Mouse (Mus musculus): ENCODE measurements around the gene Lsamp. TPM values are rescaled to one million over a fixed set of nuclear protein-coding genes. Genes with fewer than 3 reads are reported as not detected.

The Lsamp gene
- polyA plus RNA-seq, 1 experiment from 2014 or later: 168 TPM

DNA sequence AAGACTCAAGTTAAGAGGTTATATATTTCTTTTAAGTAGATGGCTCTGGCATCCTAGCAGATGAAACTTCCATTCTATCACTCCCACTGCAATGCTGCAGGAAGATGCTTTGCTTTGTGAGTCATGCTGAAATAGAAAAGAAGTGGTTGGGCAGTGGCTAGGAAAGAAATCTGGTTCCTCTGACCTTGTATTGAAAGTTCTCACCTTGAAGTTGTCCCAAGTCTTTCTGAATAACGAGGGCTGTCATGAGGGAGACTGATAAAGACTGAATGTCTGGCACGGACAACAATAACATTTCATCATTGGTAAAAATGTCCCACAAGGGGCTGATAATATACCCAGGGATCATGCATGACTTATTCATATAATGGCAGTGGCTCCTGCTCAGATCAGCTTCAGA, 1483.2 kb downstream of the Lsamp start:
- no peaks in the 10 kb centered on the region for H3K4me1 ChIP-seq (ENCODE audit: control insufficient read depth, insufficient read depth, low read length)
- no peak overlapping the region for H3K4me3 ChIP-seq (ENCODE audit: low read depth, low read length)
- no peaks in the 10 kb centered on the region for H3K27me3 ChIP-seq (ENCODE audit: control insufficient read depth, insufficient read depth, low read length)
- H3K27ac ChIP-seq (ENCODE audit: low read depth, low read length): no peak overlapping the region
- no peak overlapping the region for H3K4me2 ChIP-seq (ENCODE audit: low read depth, low read length)
- WGBS: 58% methylated on average over 2 of the region's 2 CpGs
- no peak overlapping the region for H3K9ac ChIP-seq (replicated peaks; ENCODE audit: low read depth, low read length)
- H3K36me3 ChIP-seq (ENCODE audit: control insufficient read depth, insufficient read depth, low read length): no peaks in the 10 kb centered on the region
- ATAC-seq (ENCODE audit: low read depth): no peak
- no peaks in the 10 kb centered on the region for H3K9me3 ChIP-seq (ENCODE audit: control insufficient read depth, low read length)

GRCm38 (mm10) chr16:41478694-41479093, 1494.5 kb downstream of the Lsamp start:
- WGBS: 78% methylated on average over 5 of the region's 5 CpGs
- ATAC-seq (ENCODE audit: low read depth): no peak

DNA sequence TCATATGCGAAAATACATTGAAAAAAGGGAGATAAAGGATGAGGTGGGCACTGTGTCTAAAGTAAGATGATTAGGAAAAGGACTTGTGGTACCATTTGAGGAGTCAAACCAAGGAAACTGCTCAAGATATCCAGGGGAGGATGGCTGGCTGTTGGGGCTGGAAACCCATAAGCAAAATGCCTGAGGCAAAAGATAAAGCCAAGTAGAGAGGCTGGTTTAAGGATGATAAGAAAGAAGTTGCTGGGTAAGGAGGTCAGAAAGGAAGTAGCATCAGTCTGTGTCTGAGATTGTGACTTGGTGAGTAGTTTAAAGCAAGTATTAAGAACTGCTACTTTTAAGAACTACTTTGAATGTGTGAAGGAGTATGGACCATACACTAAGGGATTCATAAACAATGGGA, 1497.7 kb downstream of the Lsamp start:
- ATAC-seq (ENCODE audit: low read depth): no peak
- Histone ChIP-seq H3K27ac (ENCODE audit: low read depth, low read length) (no peak overlapping the region), H3K4me3 (ENCODE audit: low read depth, low read length) (no peak overlapping the region), H3K4me2 (ENCODE audit: low read depth, low read length) (no peak overlapping the region), H3K9me3 (ENCODE audit: control insufficient read depth, low read length) (no peaks in the 10 kb centered on the region), H3K27me3 (ENCODE audit: control insufficient read depth, insufficient read depth, low read length) (no peaks in the 10 kb centered on the region), H3K9ac (replicated peaks; ENCODE audit: low read depth, low read length) (no peak overlapping the region), H3K4me1 (ENCODE audit: control insufficient read depth, insufficient read depth, low read length) (no peaks in the 10 kb centered on the region), H3K36me3 (ENCODE audit: control insufficient read depth, insufficient read depth, low read length) (no peaks in the 10 kb centered on the region)
- 73% methylated on average over 1 of the region's 1 CpGs for WGBS

More at GRCm38 (mm10) chr16:41478694-41479093, 1494.5 kb downstream of the Lsamp start:
- H3K36me3 ChIP-seq (ENCODE audit: control insufficient read depth, insufficient read depth, low read length): no peaks in the 10 kb centered on the region
- H3K9me3 ChIP-seq (ENCODE audit: control insufficient read depth, low read length): no peaks in the 10 kb centered on the region
- no peaks in the 10 kb centered on the region for H3K4me1 ChIP-seq (ENCODE audit: control insufficient read depth, insufficient read depth, low read length)
- no peaks in the 10 kb centered on the region for H3K27me3 ChIP-seq (ENCODE audit: control insufficient read depth, insufficient read depth, low read length)
- H3K9ac ChIP-seq (replicated peaks; ENCODE audit: low read depth, low read length): no peak overlapping the region
- no peak overlapping the region for H3K27ac ChIP-seq (ENCODE audit: low read depth, low read length)
- H3K4me2 ChIP-seq (ENCODE audit: low read depth, low read length): no peak overlapping the region
- H3K4me3 ChIP-seq (ENCODE audit: low read depth, low read length): no peak overlapping the region

GRCm38 (mm10) chr16:41510915-41511552, 1526.9 kb downstream of the Lsamp start:
- Histone ChIP-seq H3K4me3 (ENCODE audit: low read depth, low read length) (no peak overlapping the region), H3K4me1 (ENCODE audit: control insufficient read depth, insufficient read depth, low read length) (0 out of 2 replicates have a peak, but pooled peaks cover 8% of the 10 kb centered on the region), H3K9me3 (ENCODE audit: control insufficient read depth, low read length) (no peaks in the 10 kb centered on the region), H3K27me3 (ENCODE audit: control insufficient read depth, insufficient read depth, low read length) (no peaks in the 10 kb centered on the region), H3K9ac (replicated peaks; ENCODE audit: low read depth, low read length) (no peak overlapping the region), H3K4me2 (ENCODE audit: low read depth, low read length) (no peak overlapping the region), H3K27ac (ENCODE audit: low read depth, low read length) (no peak overlapping the region), H3K36me3 (ENCODE audit: control insufficient read depth, insufficient read depth, low read length) (no peaks in the 10 kb centered on the region)
- 27% methylated on average over 6 of the region's 6 CpGs for WGBS
- ATAC-seq (ENCODE audit: low read depth): peak; percentile 58; the same call in 1 of the 2 replicates

DNA sequence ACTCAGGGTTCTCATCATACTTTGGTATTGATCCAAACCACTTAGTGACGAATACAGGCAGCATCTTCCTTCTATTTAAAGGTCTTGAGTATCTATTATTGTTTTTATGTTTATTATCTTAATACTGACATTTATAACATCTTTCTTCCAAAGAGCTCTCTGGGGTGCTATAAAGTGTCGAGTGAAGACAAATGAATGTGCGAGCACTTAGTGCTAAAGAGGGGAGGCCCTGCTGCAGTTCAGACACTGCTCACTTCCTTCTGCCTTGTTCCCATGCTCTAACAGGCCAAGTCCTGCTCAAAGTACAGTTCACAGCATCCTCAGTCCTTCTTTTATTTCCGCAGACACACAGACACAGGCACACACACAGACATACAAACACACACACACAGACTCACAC, 1537.4 kb downstream of the Lsamp start:
- no peak overlapping the region for H3K4me2 ChIP-seq (ENCODE audit: low read depth, low read length)
- no peaks in the 10 kb centered on the region for H3K36me3 ChIP-seq (ENCODE audit: control insufficient read depth, insufficient read depth, low read length)
- no peak overlapping the region for H3K27ac ChIP-seq (ENCODE audit: low read depth, low read length)
- H3K4me1 ChIP-seq (ENCODE audit: control insufficient read depth, insufficient read depth, low read length): peaks cover 9% of the 10 kb centered on the region
- 23% methylated on average over 4 of the region's 4 CpGs for WGBS
- no peak overlapping the region for H3K9ac ChIP-seq (replicated peaks; ENCODE audit: low read depth, low read length)
- H3K27me3 ChIP-seq (ENCODE audit: control insufficient read depth, insufficient read depth, low read length): no peaks in the 10 kb centered on the region
- H3K4me3 ChIP-seq (ENCODE audit: low read depth, low read length): no peak overlapping the region
- no peaks in the 10 kb centered on the region for H3K9me3 ChIP-seq (ENCODE audit: control insufficient read depth, low read length)
- ATAC-seq (ENCODE audit: low read depth): peak; percentile 72; the same call in 1 of the 2 replicates

- WGBS: 63% methylated on average over 10 of the region's 10 CpGs
- Histone ChIP-seq H3K9ac (replicated peaks; ENCODE audit: low read depth, low read length) (no peak overlapping the region), H3K27ac (ENCODE audit: low read depth, low read length) (no peak overlapping the region), H3K36me3 (ENCODE audit: control insufficient read depth, insufficient read depth, low read length) (no peaks in the 10 kb centered on the region), H3K4me1 (ENCODE audit: control insufficient read depth, insufficient read depth, low read length) (peaks cover 9% of the 10 kb centered on the region), H3K4me3 (ENCODE audit: low read depth, low read length) (no peak overlapping the region), H3K9me3 (ENCODE audit: control insufficient read depth, low read length) (no peaks in the 10 kb centered on the region), H3K27me3 (ENCODE audit: control insufficient read depth, insufficient read depth, low read length) (no peaks in the 10 kb centered on the region), H3K4me2 (ENCODE audit: low read depth, low read length) (no peak overlapping the region)
- ATAC-seq (ENCODE audit: low read depth): no peak
Measured at GRCm38 (mm10) chr16:41524266-41524665, 1540.1 kb downstream of the Lsamp start.

- peak overlapping the region; percentile 59 for H3K9ac ChIP-seq (replicated peaks; ENCODE audit: low read depth, low read length)
- ATAC-seq (ENCODE audit: low read depth): peak; percentile 94
- H3K4me3 ChIP-seq (ENCODE audit: low read depth, low read length): peak overlapping the region; percentile 61
- H3K36me3 ChIP-seq (ENCODE audit: control insufficient read depth, insufficient read depth, low read length): no peaks in the 10 kb centered on the region
- no peaks in the 10 kb centered on the region for H3K9me3 ChIP-seq (ENCODE audit: control insufficient read depth, low read length)
- peak overlapping the region; percentile 84 for H3K4me2 ChIP-seq (ENCODE audit: low read depth, low read length)
- H3K27ac ChIP-seq (ENCODE audit: low read depth, low read length): peak overlapping the region; percentile 73
- WGBS: under 1% methylated on average over 38 of the region's 38 CpGs
- H3K4me1 ChIP-seq (ENCODE audit: control insufficient read depth, insufficient read depth, low read length): peaks cover 11% of the 10 kb centered on the region
- H3K27me3 ChIP-seq (ENCODE audit: control insufficient read depth, insufficient read depth, low read length): no peaks in the 10 kb centered on the region
Measured at GRCm38 (mm10) chr16:41532661-41533551, 1548.7 kb downstream of the Lsamp start.

DNA sequence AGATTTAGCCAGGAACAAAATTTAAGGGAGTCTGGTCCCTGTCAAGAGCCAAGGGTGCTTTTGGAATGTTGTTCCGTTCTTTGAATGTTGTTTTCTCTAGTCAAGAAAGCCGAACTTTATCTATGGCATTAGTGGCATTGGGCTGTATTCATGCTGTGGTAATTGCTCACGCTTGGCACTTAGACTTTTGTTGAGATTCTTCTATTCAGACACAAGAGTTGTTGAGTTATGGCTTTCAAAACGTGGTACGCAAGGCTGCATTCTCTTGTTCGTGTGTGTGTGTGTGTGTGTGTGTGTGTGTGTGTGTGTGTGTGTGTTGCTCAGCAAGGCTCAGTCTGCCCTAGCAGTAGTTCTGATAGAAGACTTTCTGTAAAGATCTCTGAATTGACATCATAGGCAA, 1549.5 kb downstream of the Lsamp start:
- Histone ChIP-seq H3K4me3 (ENCODE audit: low read depth, low read length) (peak overlapping the region; percentile 61), H3K9ac (replicated peaks; ENCODE audit: low read depth, low read length) (no peak overlapping the region; the same call in 1 of the 2 replicates), H3K27ac (ENCODE audit: low read depth, low read length) (peak overlapping the region; percentile 73; the same call in 1 of the 2 replicates), H3K36me3 (ENCODE audit: control insufficient read depth, insufficient read depth, low read length) (no peaks in the 10 kb centered on the region), H3K9me3 (ENCODE audit: control insufficient read depth, low read length) (no peaks in the 10 kb centered on the region), H3K4me1 (ENCODE audit: control insufficient read depth, insufficient read depth, low read length) (peaks cover 11% of the 10 kb centered on the region), H3K27me3 (ENCODE audit: control insufficient read depth, insufficient read depth, low read length) (no peaks in the 10 kb centered on the region), H3K4me2 (ENCODE audit: low read depth, low read length) (peak overlapping the region; percentile 84)
- WGBS: 5% methylated on average over 6 of the region's 6 CpGs
- ATAC-seq (ENCODE audit: low read depth): 0 out of 2 replicates have a peak, but pooled peaks have one; percentile 2

- no peaks in the 10 kb centered on the region for H3K9me3 ChIP-seq (ENCODE audit: control insufficient read depth, low read length)
- H3K9ac ChIP-seq (replicated peaks; ENCODE audit: low read depth, low read length): no peak overlapping the region
- ATAC-seq (ENCODE audit: low read depth): no peak
- H3K27me3 ChIP-seq (ENCODE audit: control insufficient read depth, insufficient read depth, low read length): no peaks in the 10 kb centered on the region
- no peak overlapping the region for H3K27ac ChIP-seq (ENCODE audit: low read depth, low read length)
- H3K4me1 ChIP-seq (ENCODE audit: control insufficient read depth, insufficient read depth, low read length): peaks cover 11% of the 10 kb centered on the region
- peak overlapping the region; percentile 84 for H3K4me2 ChIP-seq (ENCODE audit: low read depth, low read length)
- peak overlapping the region; percentile 61; the same call in 1 of the 2 replicates for H3K4me3 ChIP-seq (ENCODE audit: low read depth, low read length)
- WGBS: 63% methylated on average over 1 of the region's 1 CpGs
- no peaks in the 10 kb centered on the region for H3K36me3 ChIP-seq (ENCODE audit: control insufficient read depth, insufficient read depth, low read length)
Measured at GRCm38 (mm10) chr16:41535806-41536205, 1551.6 kb downstream of the Lsamp start.
